In the genomic region with DNA sequence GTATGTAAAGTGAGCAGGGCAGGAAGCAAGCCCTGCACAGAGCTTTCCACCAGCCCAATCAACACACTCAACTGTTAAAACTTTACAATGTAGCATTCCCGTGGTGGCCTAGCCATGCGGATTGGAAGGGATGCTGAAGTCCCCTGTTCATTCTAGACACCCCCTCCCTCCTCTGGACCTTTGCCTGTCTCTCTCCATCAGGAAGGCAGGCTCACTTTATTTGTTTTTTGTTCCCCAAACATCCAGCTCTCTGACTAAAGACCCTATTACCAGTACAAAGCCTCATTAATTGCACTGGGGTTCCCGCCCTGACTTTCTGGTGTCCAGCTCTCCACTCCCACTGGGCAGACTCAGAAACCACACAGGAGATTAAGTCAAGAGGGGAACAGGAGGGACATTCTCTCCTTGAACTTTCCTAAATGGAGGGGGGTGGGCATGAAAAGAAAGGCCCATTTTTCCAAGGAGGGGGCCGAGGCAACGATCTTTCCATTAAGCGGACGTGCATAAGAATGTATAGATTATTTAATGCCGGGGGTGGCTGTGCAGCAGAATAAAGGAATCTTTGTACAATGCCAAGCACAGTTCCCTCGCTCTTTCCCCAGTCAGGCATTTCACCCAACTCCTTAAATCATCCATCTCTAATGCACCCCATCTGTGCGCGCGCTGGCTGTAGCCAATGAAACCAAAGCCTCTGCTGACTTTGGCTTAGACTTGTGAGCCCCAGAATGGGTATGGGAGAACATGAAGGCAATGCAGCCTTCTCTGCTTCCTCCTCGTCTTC, we compare ENCODE assay signal across 11 mouse cellular contexts. TPM values are rescaled to one million over a fixed set of nuclear protein-coding genes. Genes with fewer than 3 reads are reported as not detected.
DNase-seq lines count a peak whose midpoint lies in the region; ATAC-seq lines count a peak whose summit lies in the region.
"Had no signal": no experiment of that assay in that cellular context is flagged by ENCODE, and none has a peak within 500 bp of the region (broad histone marks: within the 10 kb centered on the region; RNA-seq: fewer than 3 reads in every experiment).

No protein-coding gene starts in this region.

- no peak for ATAC-seq in kidney, embryonic 15.5 days (replicated peaks; ENCODE audit: low FRiP score)
- no peak for ATAC-seq in forebrain, embryonic 13.5 days
- ATAC-seq in midbrain, embryonic 14.5 days (ENCODE audit: low FRiP score, low TSS enrichment) = no peak
- ATAC-seq: lung, postnatal 0 days had no signal

- H3K36me3 ChIP-seq in kidney, embryonic 15.5 days = peaks cover 32% of the 10 kb centered on the region
- H3K36me3 ChIP-seq in forebrain, embryonic 13.5 days (ENCODE audit: poor library complexity, severe bottlenecking) = peaks cover 5% of the 10 kb centered on the region; the same call in 1 of the 2 replicates
- H3K36me3 ChIP-seq in midbrain, embryonic 14.5 days (ENCODE audit: control insufficient read depth, insufficient read depth, low read length) = peaks cover 8% of the 10 kb centered on the region; the same call in 1 of the 2 replicates

- no peaks in the 10 kb centered on the region for H3K27me3 ChIP-seq in kidney, embryonic 15.5 days
- no peaks in the 10 kb centered on the region for H3K27me3 ChIP-seq in forebrain, embryonic 13.5 days
- H3K27me3 ChIP-seq in midbrain, embryonic 14.5 days (ENCODE audit: control insufficient read depth, insufficient read depth, low read length) = no peaks in the 10 kb centered on the region

- DNase-seq in kidney, postnatal 4 days = no peak
- DNase-seq in ZHBTc4 (ENCODE audit: low read depth, low spot score) = peak; percentile 55
- DNase-seq in midbrain, embryonic 14.5 days = no peak
- DNase-seq in frontal cortex, adult 2 months (ENCODE audit: extremely low spot score in 1 of 2, low spot score in 1 of 2) = no peak
- DNase-seq in MN1 (ENCODE audit: low spot score) = no peak
- DNase-seq: cerebellum, adult 8-10 months; gastrocnemius, postnatal 10 days; kidney, postnatal 10 days had no signal

- H3K27ac ChIP-seq in kidney, embryonic 15.5 days = peak overlapping the region; percentile 76
- H3K27ac ChIP-seq in forebrain, embryonic 13.5 days = peak overlapping the region; percentile 40; the same call in 1 of the 2 replicates
- H3K27ac ChIP-seq in midbrain, embryonic 14.5 days (replicated peaks; ENCODE audit: low read depth, low read length) = peak overlapping the region; percentile 37; the same call in 1 of the 2 replicates

- WGBS in kidney, embryonic 15.5 days = 53% methylated on average over 13 of the region's 13 CpGs
- WGBS in forebrain, embryonic 13.5 days = 12% methylated on average over 13 of the region's 13 CpGs
- WGBS in midbrain, embryonic 14.5 days = 41% methylated on average over 13 of the region's 13 CpGs

- no peak overlapping the region for H3K4me3 ChIP-seq in kidney, embryonic 15.5 days (replicated peaks)
- H3K4me3 ChIP-seq in forebrain, embryonic 13.5 days = no peak overlapping the region
- H3K4me3 ChIP-seq in midbrain, embryonic 14.5 days (replicated peaks; ENCODE audit: low read depth, low read length) = no peak overlapping the region

- no peaks in the 10 kb centered on the region for H3K9me3 ChIP-seq in kidney, embryonic 15.5 days (replicated peaks)
- no peaks in the 10 kb centered on the region for H3K9me3 ChIP-seq in forebrain, embryonic 13.5 days (replicated peaks)
- H3K9me3 ChIP-seq in midbrain, embryonic 14.5 days (ENCODE audit: control insufficient read depth, low read length) = no peaks in the 10 kb centered on the region

- H3K9ac ChIP-seq in kidney, embryonic 15.5 days = no peak overlapping the region
- H3K9ac ChIP-seq in forebrain, embryonic 13.5 days = no peak overlapping the region
- no peak overlapping the region for H3K9ac ChIP-seq in midbrain, embryonic 14.5 days (replicated peaks; ENCODE audit: low read length)

- H3K4me2 ChIP-seq in kidney, embryonic 15.5 days = no peak overlapping the region
- peak overlapping the region; percentile 5 for H3K4me2 ChIP-seq in forebrain, embryonic 13.5 days
- H3K4me2 ChIP-seq in midbrain, embryonic 14.5 days (ENCODE audit: low read length) = no peak overlapping the region

- peaks cover 40% of the 10 kb centered on the region for H3K4me1 ChIP-seq in kidney, embryonic 15.5 days
- H3K4me1 ChIP-seq in forebrain, embryonic 13.5 days = peaks cover 38% of the 10 kb centered on the region
- H3K4me1 ChIP-seq in midbrain, embryonic 14.5 days (ENCODE audit: control insufficient read depth, insufficient read depth, low read length) = peaks cover 18% of the 10 kb centered on the region

RNA-seq across cellular contexts. Expression of gene Ypel2, which starts 24.3 kb away (rescaled TPM):
- polyA plus RNA-seq in kidney, embryonic 15.5 days (2015; fragmentation: Nextera tagmentation; extraction: Ambion mirVana) = 10.1 and 10.4 TPM in 2 replicates
- polyA plus RNA-seq in forebrain, embryonic 13.5 days (2015; fragmentation: Nextera tagmentation; extraction: Ambion mirVana) = 7.4 and 7.7 TPM in 2 replicates
- polyA plus RNA-seq in midbrain, embryonic 14.5 days (2014; fragmentation: Nextera tagmentation; extraction: Ambion mirVana) = 6.0 and 6.2 TPM in 2 replicates
- 32.6 and 34.9 TPM in 2 replicates for polyA plus RNA-seq in frontal cortex, adult 2 months (2012; rRNA removed)
